Mouse (Mus musculus): Measurements from ENCODE around the gene Gpc4. TPM values are rescaled to one million over a fixed set of nuclear protein-coding genes. Genes with fewer than 3 reads are reported as not detected.

Gene Gpc4
- polyA plus RNA-seq, 1 experiment from 2014 or later = 31.3 TPM

- Histone ChIP-seq H3K27ac (replicated peaks) (peak overlapping the region; percentile 59), H3K4me1 (peaks cover 7% of the 10 kb centered on the region), H3K4me3 (no peak overlapping the region), H3K4me2 (replicated peaks) (no peak overlapping the region), H3K9me3 (no peaks in the 10 kb centered on the region), H3K36me3 (no peaks in the 10 kb centered on the region), H3K27me3 (no peaks in the 10 kb centered on the region), H3K9ac (replicated peaks) (no peak overlapping the region)
- WGBS = 40% methylated on average over 8 of the region's 8 CpGs
- peak; percentile 57 for ATAC-seq (replicated peaks)
These were observed 78.0 kb downstream of the Gpc4 start for GRCm38 (mm10) chrX:52086885-52087573.

GRCm38 (mm10) chrX:52083557-52083956 lies 81.5 kb downstream of the Gpc4 start:
- ATAC-seq (replicated peaks) = no peak
- no peaks in the 10 kb centered on the region for H3K9me3 ChIP-seq
- H3K4me2 ChIP-seq (replicated peaks) = no peak overlapping the region
- 73% methylated on average over 3 of the region's 3 CpGs for WGBS
- no peak overlapping the region for H3K4me3 ChIP-seq
- H3K27ac ChIP-seq (replicated peaks) = no peak overlapping the region
- H3K36me3 ChIP-seq = no peaks in the 10 kb centered on the region
- H3K4me1 ChIP-seq = peaks cover 7% of the 10 kb centered on the region
- H3K27me3 ChIP-seq = no peaks in the 10 kb centered on the region
- no peak overlapping the region for H3K9ac ChIP-seq (replicated peaks)

GRCm38 (mm10) chrX:52072410-52072809 lies 92.6 kb downstream of the Gpc4 start:
- Histone ChIP-seq H3K4me1 (no peaks in the 10 kb centered on the region), H3K27me3 (no peaks in the 10 kb centered on the region), H3K4me3 (no peak overlapping the region), H3K27ac (replicated peaks) (no peak overlapping the region), H3K36me3 (no peaks in the 10 kb centered on the region), H3K9me3 (no peaks in the 10 kb centered on the region), H3K4me2 (replicated peaks) (no peak overlapping the region), H3K9ac (replicated peaks) (no peak overlapping the region)
- 74% methylated on average over 2 of the region's 2 CpGs for WGBS
- no peak for ATAC-seq (replicated peaks)

- 58% methylated on average over 13 of the region's 13 CpGs for WGBS
- no peaks in the 10 kb centered on the region for H3K36me3 ChIP-seq
- H3K4me1 ChIP-seq = no peaks in the 10 kb centered on the region; the same call in 1 of the 2 replicates
- no peak overlapping the region for H3K27ac ChIP-seq (replicated peaks)
- no peak for ATAC-seq (replicated peaks)
- no peak overlapping the region for H3K9ac ChIP-seq (replicated peaks)
- no peak overlapping the region for H3K4me2 ChIP-seq (replicated peaks)
- H3K4me3 ChIP-seq = no peak overlapping the region
- no peaks in the 10 kb centered on the region for H3K27me3 ChIP-seq
- no peaks in the 10 kb centered on the region for H3K9me3 ChIP-seq
These were observed 111.6 kb downstream of the Gpc4 start for GRCm38 (mm10) chrX:52053416-52053815.

- ATAC-seq (replicated peaks) = no peak
- Histone ChIP-seq H3K9ac (replicated peaks) (no peak overlapping the region), H3K9me3 (no peaks in the 10 kb centered on the region), H3K27me3 (no peaks in the 10 kb centered on the region), H3K4me2 (replicated peaks) (no peak overlapping the region), H3K27ac (replicated peaks) (no peak overlapping the region), H3K4me3 (no peak overlapping the region), H3K36me3 (no peaks in the 10 kb centered on the region), H3K4me1 (no peaks in the 10 kb centered on the region; the same call in 1 of the 2 replicates)
- 53% methylated on average over 5 of the region's 5 CpGs for WGBS
These were observed 113.0 kb downstream of the Gpc4 start for GRCm38 (mm10) chrX:52052011-52052410.

- no peak overlapping the region for H3K27ac ChIP-seq (replicated peaks)
- H3K4me2 ChIP-seq (replicated peaks) = no peak overlapping the region
- H3K4me1 ChIP-seq = no peaks in the 10 kb centered on the region; the same call in 1 of the 2 replicates
- H3K9me3 ChIP-seq = no peaks in the 10 kb centered on the region
- 46% methylated on average over 4 of the region's 4 CpGs for WGBS
- H3K9ac ChIP-seq (replicated peaks) = no peak overlapping the region
- H3K4me3 ChIP-seq = no peak overlapping the region
- H3K36me3 ChIP-seq = no peaks in the 10 kb centered on the region
- H3K27me3 ChIP-seq = no peaks in the 10 kb centered on the region
- no peak for ATAC-seq (replicated peaks)
These were observed 114.1 kb downstream of the Gpc4 start for GRCm38 (mm10) chrX:52050941-52051340.

- Histone ChIP-seq H3K9me3 (no peaks in the 10 kb centered on the region), H3K36me3 (no peaks in the 10 kb centered on the region), H3K27ac (replicated peaks) (no peak overlapping the region), H3K9ac (replicated peaks) (no peak overlapping the region), H3K4me2 (replicated peaks) (no peak overlapping the region), H3K4me3 (no peak overlapping the region), H3K27me3 (no peaks in the 10 kb centered on the region), H3K4me1 (no peaks in the 10 kb centered on the region)
- WGBS = 85% methylated on average over 1 of the region's 1 CpGs
- no peak for ATAC-seq (replicated peaks)
These were observed 125.2 kb downstream of the Gpc4 start for GRCm38 (mm10) chrX:52039875-52040274.

GRCm38 (mm10) chrX:52030146-52030545 lies 134.9 kb downstream of the Gpc4 start:
- no peaks in the 10 kb centered on the region for H3K36me3 ChIP-seq
- no peak for ATAC-seq (replicated peaks)
- no peak overlapping the region for H3K4me3 ChIP-seq
- no peak overlapping the region for H3K9ac ChIP-seq (replicated peaks)
- H3K27me3 ChIP-seq = no peaks in the 10 kb centered on the region
- H3K4me2 ChIP-seq (replicated peaks) = no peak overlapping the region
- WGBS = 81% methylated on average over 7 of the region's 7 CpGs
- no peak overlapping the region for H3K27ac ChIP-seq (replicated peaks)
- no peaks in the 10 kb centered on the region for H3K4me1 ChIP-seq
- no peaks in the 10 kb centered on the region for H3K9me3 ChIP-seq

- Histone ChIP-seq H3K9me3 (no peaks in the 10 kb centered on the region), H3K36me3 (no peaks in the 10 kb centered on the region), H3K4me2 (replicated peaks) (no peak overlapping the region), H3K4me3 (no peak overlapping the region), H3K4me1 (no peaks in the 10 kb centered on the region), H3K27ac (replicated peaks) (no peak overlapping the region), H3K9ac (replicated peaks) (no peak overlapping the region), H3K27me3 (no peaks in the 10 kb centered on the region)
- ATAC-seq (replicated peaks) = no peak
- 60% methylated on average over 7 of the region's 9 CpGs for WGBS
These were observed 147.4 kb downstream of the Gpc4 start for GRCm38 (mm10) chrX:52017660-52018059.

Other genes starting within 250 kb of the Gpc4 start
- not detected in 2 replicates for gene 1700080O16Rik, start 192.5 kb downstream of the Gpc4 start, polyA plus RNA-seq (2015; fragmentation: Nextera tagmentation; extraction: Ambion mirVana)

All from forebrain, embryonic 15.5 days (tissue).